Mouse (Mus musculus) E14TG2a.4 (cell line): ENCODE measurements around the gene Cks2.

Experiments used
- CTCF ChIP-seq: conservative IDR thresholded peaks from 2 replicates; pipeline ENCODE4 v1.5.1; 2014; ENCODE audit warnings: low read length
- NANOG ChIP-seq: IDR thresholded peaks from 2 replicates; pipeline ENCODE4 v1.6.1; 2014; ENCODE audit warnings: borderline replicate concordance, low read length, mixed read lengths
- POU5F1 ChIP-seq: IDR thresholded peaks from 2 replicates; pipeline ENCODE4 v1.6.1; 2014; ENCODE audit warnings: low read length, borderline replicate concordance

- no peak for TF ChIP-seq CTCF
- no peak for TF ChIP-seq NANOG
- TF ChIP-seq POU5F1: no peak
These were observed 22.4 kb upstream of the Cks2 start for GRCm38 (mm10) chr13:51622626-51623025.
